Mouse (Mus musculus) stomach, embryonic 16.5 days (tissue): Measurements from ENCODE around the gene Pla2g4f. TPM values are rescaled to one million over a fixed set of nuclear protein-coding genes. Genes with fewer than 3 reads are reported as not detected.

Experiments
- ATAC-seq: fragments of 200-750 bp; cut with Nextera tagmentation; 2 replicates; pipeline ENCODE4 v1.8.0; 2017; ENCODE audit warnings: moderate number of reproducible peaks, moderate TSS enrichment; ENCODE audit not compliant: insufficient read depth, low FRiP score
- H3K27ac ChIP-seq: fragments of 300-500 bp; sonication (generic); 2 replicates; pipeline ENCODE4 v1.5.1; 2014; ENCODE audit warnings: low read length
- H3K27me3 ChIP-seq: fragments of 300-500 bp; sonication (generic); 2 replicates; pipeline ENCODE4 v1.6.1; 2014; ENCODE audit warnings: low read length, control low read depth, mixed read lengths; ENCODE audit not compliant: control insufficient read depth, insufficient read depth
- H3K36me3 ChIP-seq: fragments of 300-500 bp; sonication (generic); 2 replicates; pipeline ENCODE4 v1.6.1; 2014; ENCODE audit warnings: low read length; ENCODE audit not compliant: control insufficient read depth, insufficient read depth
- H3K4me1 ChIP-seq: fragments of 300-500 bp; sonication (generic); 2 replicates; pipeline ENCODE4 v1.6.1; 2014; ENCODE audit warnings: low read length, control low read depth, mixed read lengths; ENCODE audit not compliant: control insufficient read depth, insufficient read depth
- H3K4me2 ChIP-seq: fragments of 300-500 bp; sonication (generic); 2 replicates; pipeline ENCODE4 v1.6.1; 2014; ENCODE audit warnings: low read depth, low read length, mixed read lengths
- H3K4me3 ChIP-seq: fragments of 300-500 bp; sonication (generic); replicated peaks from 2 replicates; pipeline ENCODE4 v1.5.1; 2014; ENCODE audit warnings: mild to moderate bottlenecking, low read length
- H3K9ac ChIP-seq: fragments of 300-500 bp; sonication (generic); 2 replicates; pipeline ENCODE4 v1.6.1; 2014; ENCODE audit warnings: low read length
- H3K9me3 ChIP-seq: fragments of 300-500 bp; sonication (generic); replicated peaks from 2 replicates; pipeline ENCODE4 v1.6.1; 2016; ENCODE audit warnings: low read length, control low read depth; ENCODE audit not compliant: control insufficient read depth
- WGBS: fragments of 180-500 bp; shearing (Covaris S2); extraction: QIAGEN DNeasy Blood & Tissue Kit; methylation state at CpG from one replicate; pipeline ENCODE4 v1.1.7; 2014; 5-methylcytosine and 5-hydroxymethylcytosine counted together
- polyA plus RNA-seq: library from polyadenylated mRNA; unstranded; fragments of >200 nt; fragmentation: Nextera tagmentation; extraction: Ambion mirVana; gene quantifications from 2 replicates; pipeline ENCODE4 v1.2.1, GENCODE M21; 2015

The Pla2g4f gene
- polyA plus RNA-seq, 1 experiment from 2014 or later = 5.7 TPM

DNA sequence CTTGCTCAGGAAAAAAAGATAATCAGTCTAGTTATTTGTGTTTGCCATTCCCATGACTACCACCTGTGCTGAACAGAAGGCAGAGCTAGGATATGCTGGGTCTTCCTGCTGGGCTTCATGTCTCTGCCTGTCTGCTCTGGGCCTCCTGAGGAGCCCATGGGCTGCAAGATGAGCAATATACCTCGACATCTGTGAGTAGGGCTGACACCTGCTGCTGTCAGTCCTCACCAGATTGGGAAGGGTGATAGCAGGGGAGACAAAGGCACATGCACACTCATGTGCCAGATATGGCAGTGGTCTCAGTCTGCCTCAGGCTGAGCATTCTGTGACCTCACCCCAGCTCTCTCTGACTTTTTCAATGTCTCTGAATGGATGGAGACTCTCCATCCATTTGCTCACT, 51.1 kb downstream of the Pla2g4f start:
- Histone ChIP-seq H3K27ac (no peak overlapping the region), H3K4me1 (no peaks in the 10 kb centered on the region), H3K9me3 (no peaks in the 10 kb centered on the region), H3K27me3 (no peaks in the 10 kb centered on the region), H3K9ac (no peak overlapping the region), H3K4me3 (no peak overlapping the region), H3K4me2 (no peak overlapping the region), H3K36me3 (no peaks in the 10 kb centered on the region)
- 47% methylated on average over 1 of the region's 1 CpGs for WGBS
- ATAC-seq = no peak

DNA sequence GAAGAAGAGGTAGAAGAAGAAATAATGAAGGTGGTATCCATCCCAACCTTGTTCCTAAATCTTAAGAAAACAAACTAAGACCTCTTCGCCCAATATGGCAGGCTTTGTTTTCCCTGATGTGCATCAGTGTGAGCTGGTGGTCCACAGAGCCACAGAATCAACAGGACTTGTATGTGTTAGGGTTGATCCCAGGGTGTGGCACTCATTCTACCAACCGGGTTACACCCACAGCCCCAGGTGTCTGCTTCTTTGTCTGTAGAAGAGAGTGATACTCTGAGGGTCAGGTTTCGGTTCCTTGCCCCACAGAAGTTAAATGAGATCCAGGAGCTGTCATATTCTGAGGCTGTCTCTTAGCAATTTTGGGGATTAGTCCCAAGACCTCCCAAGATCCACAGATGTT, 52.6 kb downstream of the Pla2g4f start:
- Histone ChIP-seq H3K9me3 (no peaks in the 10 kb centered on the region), H3K36me3 (no peaks in the 10 kb centered on the region), H3K4me2 (no peak overlapping the region), H3K27me3 (no peaks in the 10 kb centered on the region), H3K9ac (no peak overlapping the region), H3K4me1 (no peaks in the 10 kb centered on the region), H3K4me3 (no peak overlapping the region), H3K27ac (no peak overlapping the region)
- WGBS = 55% methylated on average over 3 of the region's 3 CpGs
- ATAC-seq = no peak

DNA sequence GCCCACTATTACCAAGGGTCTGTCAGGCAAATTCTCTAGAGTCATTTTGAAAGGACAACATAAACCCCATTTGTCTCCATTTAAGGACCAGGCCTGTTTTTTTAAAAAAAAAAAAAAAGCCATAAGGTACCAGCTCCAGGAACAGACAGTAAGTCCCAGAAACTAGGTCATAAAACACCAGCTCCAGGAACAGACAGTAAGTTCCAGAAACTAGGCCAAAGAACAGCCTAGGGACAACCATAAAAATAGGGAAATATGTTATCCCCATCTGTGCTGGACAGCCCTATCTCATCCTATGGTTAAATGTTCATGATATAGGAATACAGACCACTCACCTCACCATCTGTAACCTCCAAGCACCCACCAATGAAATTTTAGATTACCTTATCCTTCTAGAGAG, 57.7 kb downstream of the Pla2g4f start:
- H3K27ac ChIP-seq = no peak overlapping the region
- no peak overlapping the region for H3K9ac ChIP-seq
- no peak overlapping the region for H3K4me3 ChIP-seq
- no peaks in the 10 kb centered on the region for H3K36me3 ChIP-seq
- no peaks in the 10 kb centered on the region for H3K4me1 ChIP-seq
- ATAC-seq = no peak
- no peaks in the 10 kb centered on the region for H3K27me3 ChIP-seq
- H3K9me3 ChIP-seq = no peaks in the 10 kb centered on the region
- no peak overlapping the region for H3K4me2 ChIP-seq

DNA sequence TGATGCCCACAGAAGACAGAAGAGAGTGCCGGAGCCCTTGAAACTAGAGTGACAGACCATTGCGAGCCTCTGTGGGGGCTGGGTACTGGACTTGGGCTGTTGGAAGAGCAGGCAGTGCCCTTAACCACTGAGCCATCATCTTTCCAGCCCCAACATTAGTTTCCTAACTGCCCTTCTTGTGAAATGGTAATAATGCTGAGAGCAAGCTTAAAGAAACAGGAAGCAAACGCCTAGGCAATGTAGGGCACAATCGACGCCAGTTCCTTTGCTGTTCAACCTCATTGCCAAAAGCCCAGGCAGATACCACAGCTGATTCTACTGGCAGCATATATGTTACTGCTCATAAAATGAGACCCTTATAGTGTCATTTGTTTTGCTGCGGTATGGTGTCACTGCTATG, 61.3 kb downstream of the Pla2g4f start:
- no peak for ATAC-seq
- Histone ChIP-seq H3K27me3 (no peaks in the 10 kb centered on the region), H3K4me2 (no peak overlapping the region), H3K9ac (no peak overlapping the region), H3K4me3 (no peak overlapping the region), H3K9me3 (no peaks in the 10 kb centered on the region), H3K27ac (no peak overlapping the region), H3K4me1 (no peaks in the 10 kb centered on the region), H3K36me3 (no peaks in the 10 kb centered on the region)
- WGBS = 86% methylated on average over 6 of the region's 6 CpGs

Other genes starting within 250 kb of the Pla2g4f start
- gene Ehd4, start 159.6 kb downstream of the Pla2g4f start, polyA plus RNA-seq = 46.5 and 55.0 TPM in 2 replicates
- gene Pla2g4e, start 68.8 kb downstream of the Pla2g4f start, polyA plus RNA-seq = 4.5 and 6.7 TPM in 2 replicates
- gene Pla2g4d, start 25.0 kb downstream of the Pla2g4f start, polyA plus RNA-seq = 0.13 and 0.21 TPM in 2 replicates
- gene Vps39, start 39.0 kb upstream of the Pla2g4f start, polyA plus RNA-seq = 17.5 and 22.0 TPM in 2 replicates
- gene Ganc, start 89.7 kb upstream of the Pla2g4f start, polyA plus RNA-seq = 9.0 and 10.3 TPM in 2 replicates
- 12.3 and 14.8 TPM in 2 replicates for gene Tmem87a, start 89.9 kb upstream of the Pla2g4f start, polyA plus RNA-seq
- 0.92 and 1.3 TPM in 2 replicates for gene Capn3, start 141.9 kb upstream of the Pla2g4f start, polyA plus RNA-seq
- gene Zfp106, start 249.7 kb upstream of the Pla2g4f start, polyA plus RNA-seq = 38.7 and 41.0 TPM in 2 replicates